Mouse (Mus musculus): Measurements from ENCODE around the gene Lnpk. TPM values are rescaled to one million over a fixed set of nuclear protein-coding genes. Genes with fewer than 3 reads are reported as not detected.

The Lnpk gene
- polyA plus RNA-seq, 1 experiment from 2014 or later = 55.8 TPM

DNA sequence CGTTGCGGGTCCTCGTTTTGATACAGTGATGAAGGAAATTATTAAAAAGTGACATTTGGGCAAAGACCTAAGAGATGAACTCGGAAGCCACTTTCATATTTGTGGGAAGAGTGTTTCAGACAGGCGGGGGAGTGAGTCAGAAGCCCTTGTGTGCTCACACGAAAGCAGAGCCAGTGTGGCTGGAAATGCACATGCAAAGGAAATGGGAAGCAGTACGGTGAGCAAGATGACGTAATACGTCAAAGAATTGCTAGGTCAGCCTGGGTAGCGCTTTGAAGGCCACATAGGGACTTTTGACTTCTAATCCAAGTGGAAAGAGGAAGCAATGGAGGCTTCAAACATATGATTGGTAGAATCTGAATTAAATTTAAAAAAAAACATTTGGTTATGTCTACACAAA is 96.6 kb downstream of the Lnpk start:
- 90% methylated on average over 10 of the region's 10 CpGs for WGBS
- ATAC-seq (ENCODE audit: low FRiP score) = no peak
- H3K9me3 ChIP-seq = no peaks in the 10 kb centered on the region

DNA sequence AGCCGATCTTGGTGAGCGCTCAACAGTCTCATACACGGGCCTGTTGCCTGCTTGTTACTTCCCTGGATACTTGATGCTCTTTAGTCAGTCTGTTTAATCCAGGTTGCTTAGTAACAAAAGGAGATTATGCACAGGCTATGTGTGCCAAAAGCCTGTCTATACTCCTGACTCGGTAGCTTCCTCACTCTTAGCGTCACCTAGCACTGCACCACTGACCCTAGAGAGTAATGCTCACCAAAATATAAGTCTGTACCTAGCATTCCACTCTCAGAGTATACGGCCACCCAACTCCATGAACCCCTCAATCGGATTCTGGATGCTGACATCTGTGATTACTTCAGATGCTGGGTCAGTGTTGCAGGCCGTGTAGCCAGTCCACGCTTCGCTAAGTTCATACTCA is 97.1 kb downstream of the Lnpk start:
- ATAC-seq (ENCODE audit: low FRiP score) = no peak
- Histone ChIP-seq H3K27ac (no peak overlapping the region), H3K4me1 (replicated peaks) (no peaks in the 10 kb centered on the region; the same call in 1 of the 2 replicates), H3K27me3 (no peaks in the 10 kb centered on the region; the same call in 1 of the 2 replicates), H3K9ac (no peak overlapping the region), H3K9me3 (no peaks in the 10 kb centered on the region), H3K36me3 (no peaks in the 10 kb centered on the region), H3K4me3 (no peak overlapping the region), H3K4me2 (no peak overlapping the region)
- 83% methylated on average over 10 of the region's 10 CpGs for WGBS

More for the DNA sequence above, 96.6 kb downstream of the Lnpk start:
- Histone ChIP-seq H3K27ac (no peak overlapping the region), H3K4me2 (no peak overlapping the region), H3K4me1 (replicated peaks) (no peaks in the 10 kb centered on the region; the same call in 1 of the 2 replicates), H3K9ac (no peak overlapping the region), H3K36me3 (no peaks in the 10 kb centered on the region), H3K27me3 (no peaks in the 10 kb centered on the region; the same call in 1 of the 2 replicates), H3K4me3 (no peak overlapping the region)

Other genes starting within 250 kb of the Lnpk start
- 1.3 and 1.6 TPM in 2 replicates for gene Evx2, start 80.1 kb upstream of the Lnpk start, polyA plus RNA-seq (2015; fragmentation: Nextera tagmentation; extraction: Ambion mirVana)
- 0.16 TPM in 1 of 2 replicates, not detected in the other for gene Hoxd13, start 88.9 kb upstream of the Lnpk start, polyA plus RNA-seq (2015; fragmentation: Nextera tagmentation; extraction: Ambion mirVana)
- gene Hoxd12, start 95.6 kb upstream of the Lnpk start, polyA plus RNA-seq (2015; fragmentation: Nextera tagmentation; extraction: Ambion mirVana) = not detected in 2 replicates
- gene Hoxd11, start 100.1 kb upstream of the Lnpk start, polyA plus RNA-seq (2015; fragmentation: Nextera tagmentation; extraction: Ambion mirVana) = not detected in 2 replicates
- not detected in 2 replicates for gene Hoxd10, start 112.5 kb upstream of the Lnpk start, polyA plus RNA-seq (2015; fragmentation: Nextera tagmentation; extraction: Ambion mirVana)
- gene Hoxd9, start 118.3 kb upstream of the Lnpk start, polyA plus RNA-seq (2015; fragmentation: Nextera tagmentation; extraction: Ambion mirVana) = not detected in 2 replicates
- 0.79 and 1.5 TPM in 2 replicates for gene Hoxd8, start 125.2 kb upstream of the Lnpk start, polyA plus RNA-seq (2015; fragmentation: Nextera tagmentation; extraction: Ambion mirVana)
- 76.0 and 82.5 TPM in 2 replicates for gene Hoxd3, start 132.5 kb upstream of the Lnpk start, polyA plus RNA-seq (2015; fragmentation: Nextera tagmentation; extraction: Ambion mirVana)
- gene Hoxd4, start 132.5 kb upstream of the Lnpk start, polyA plus RNA-seq (2015; fragmentation: Nextera tagmentation; extraction: Ambion mirVana) = 4.1 and 4.2 TPM in 2 replicates
- 1.3 and 1.5 TPM in 2 replicates for gene Gm28230, start 147.3 kb upstream of the Lnpk start, polyA plus RNA-seq (2015; fragmentation: Nextera tagmentation; extraction: Ambion mirVana)
- gene Hoxd1, start 183.5 kb upstream of the Lnpk start, polyA plus RNA-seq (2015; fragmentation: Nextera tagmentation; extraction: Ambion mirVana) = 1.6 and 2.5 TPM in 2 replicates
- 151 and 158 TPM in 2 replicates for gene Mtx2, start 246.4 kb upstream of the Lnpk start, polyA plus RNA-seq (2015; fragmentation: Nextera tagmentation; extraction: Ambion mirVana)

Measured in hindbrain, embryonic 13.5 days (tissue).